Mouse (Mus musculus) CH12.LX (cell line): ENCODE measurements around the gene Rtn4rl2.

Experiments
- BHLHE40 ChIP-seq: IDR thresholded peaks from 2 replicates; pipeline ENCODE4 v1.6.1; 2011; ENCODE audit warnings: mild to moderate bottlenecking, low read depth, low read length, improper control_type of control experiment
- CTCF ChIP-seq, 2 experiments: IDR thresholded peaks in 1 of 2; conservative IDR thresholded peaks in 1 of 2; 2 replicates each; pipeline ENCODE4 v1.5.1; 2011 to 2012; ENCODE audit warnings: low read depth in 2 of 2, low read length in 2 of 2, improper control_type of control experiment in 1 of 2, inconsistent platforms in 1 of 2, mild to moderate bottlenecking in 1 of 2, moderate library complexity in 1 of 2
- EP300 ChIP-seq: IDR thresholded peaks from 2 replicates; pipeline ENCODE4 v1.6.1; 2011; ENCODE audit warnings: low read length, improper control_type of control experiment
- IRF4 ChIP-seq: IDR thresholded peaks from 2 replicates; pipeline ENCODE4 v1.6.1; 2014; ENCODE audit warnings: low read depth, mild to moderate bottlenecking, inconsistent platforms, low read length, improper control_type of control experiment
- JUND ChIP-seq: conservative IDR thresholded peaks from 2 replicates; pipeline ENCODE4 v1.6.1; 2011; ENCODE audit warnings: low read depth, low read length, improper control_type of control experiment
- KAT2A ChIP-seq: IDR thresholded peaks from 2 replicates; pipeline ENCODE4 v1.6.1; 2012; ENCODE audit warnings: low read length, improper control_type of control experiment, inconsistent platforms; ENCODE audit not compliant: insufficient replicate concordance
- MAX ChIP-seq: IDR thresholded peaks from 2 replicates; pipeline ENCODE4 v1.6.1; 2011; ENCODE audit warnings: low read length, improper control_type of control experiment
- POLR2A ChIP-seq: IDR thresholded peaks from 2 replicates; pipeline ENCODE4 v1.6.1; 2011; ENCODE audit warnings: low read depth, mild to moderate bottlenecking, improper control_type of control experiment, low read length
- TCF12 ChIP-seq: IDR thresholded peaks from 2 replicates; pipeline ENCODE4 v1.6.1; 2014; ENCODE audit warnings: low read depth, mild to moderate bottlenecking, inconsistent platforms, low read length, improper control_type of control experiment
- USF1 ChIP-seq: IDR thresholded peaks from 2 replicates; pipeline ENCODE4 v1.6.1; 2014; ENCODE audit warnings: low read depth, mild to moderate bottlenecking, inconsistent platforms, low read length, improper control_type of control experiment
- ZNF384 ChIP-seq: IDR thresholded peaks from 2 replicates; pipeline ENCODE4 v1.6.1; 2012; ENCODE audit warnings: low read depth, low read length, improper control_type of control experiment, inconsistent platforms

GRCm38 (mm10) chr2:84912722-84913121, 26.2 kb upstream of the Rtn4rl2 start:
- TF ChIP-seq ZNF384 (no peak), BHLHE40 (no peak), EP300 (no peak), KAT2A (no peak), JUND (no peak), MAX (no peak), POLR2A (no peak), IRF4 (no peak), TCF12 (no peak), CTCF (conservative IDR thresholded peaks at IDR 0.05 in 1 of 2, IDR thresholded peaks at IDR 0.05 in 1 of 2; ENCODE audit: low read depth in 2 of 2, low read length in 2 of 2) (no peak), USF1 (no peak)
